Mouse (Mus musculus): ENCODE measurements around the gene Tgm2.

DNA sequence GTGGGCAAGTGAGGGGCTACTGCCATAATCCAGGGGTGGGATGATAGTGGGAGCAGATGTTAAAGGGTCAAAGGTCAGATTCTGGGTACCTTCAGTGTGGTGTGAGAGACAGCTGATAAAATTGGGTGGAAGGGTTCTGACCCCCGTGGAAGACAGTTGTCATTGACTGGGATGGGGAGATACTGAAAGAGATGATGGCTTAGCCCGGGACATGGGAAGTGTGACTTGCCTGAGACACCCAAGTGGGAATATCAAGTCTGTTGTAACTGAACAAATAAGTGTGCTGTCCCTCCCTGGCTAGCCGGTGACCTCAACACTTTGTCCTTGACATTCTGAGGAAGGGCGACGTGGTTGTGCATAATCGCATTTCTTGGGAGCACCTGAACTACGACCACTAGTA, 23.5 kb upstream of the Tgm2 start:
- TF ChIP-seq POLR2A (IDR thresholded peaks at IDR 0.05; ENCODE audit: low read depth, low read length) (no peak), CTCF (IDR thresholded peaks at IDR 0.05; ENCODE audit: borderline replicate concordance, insufficient read depth, low read length) (no peak)
